Mouse (Mus musculus): ENCODE data around the gene Dennd4b. TPM values are rescaled to one million over a fixed set of nuclear protein-coding genes. Genes with fewer than 3 reads are reported as not detected.

Gene Dennd4b
- polyA plus RNA-seq, 1 experiment from 2014 or later, result 6.9 TPM

- no peaks in the 10 kb centered on the region for H3K27me3 ChIP-seq (ENCODE audit: low read depth, poor library complexity, severe bottlenecking)
- H3K4me3 ChIP-seq, result peak overlapping the region; percentile 93
- H3K36me3 ChIP-seq, result peaks cover 34% of the 10 kb centered on the region
- H3K4me1 ChIP-seq, result peaks cover 22% of the 10 kb centered on the region
- DNase-seq (ENCODE audit: low spot score), result no peak
- no peaks in the 10 kb centered on the region for H3K9me3 ChIP-seq (replicated peaks)
- WGBS, result 1% methylated on average over 11 of the region's 11 CpGs
- H3K27ac ChIP-seq (replicated peaks), result peak overlapping the region; percentile 99
Observed at GRCm38 (mm10) chr3:90294064-90294440, 29.1 kb downstream of the Dennd4b start.

DNA sequence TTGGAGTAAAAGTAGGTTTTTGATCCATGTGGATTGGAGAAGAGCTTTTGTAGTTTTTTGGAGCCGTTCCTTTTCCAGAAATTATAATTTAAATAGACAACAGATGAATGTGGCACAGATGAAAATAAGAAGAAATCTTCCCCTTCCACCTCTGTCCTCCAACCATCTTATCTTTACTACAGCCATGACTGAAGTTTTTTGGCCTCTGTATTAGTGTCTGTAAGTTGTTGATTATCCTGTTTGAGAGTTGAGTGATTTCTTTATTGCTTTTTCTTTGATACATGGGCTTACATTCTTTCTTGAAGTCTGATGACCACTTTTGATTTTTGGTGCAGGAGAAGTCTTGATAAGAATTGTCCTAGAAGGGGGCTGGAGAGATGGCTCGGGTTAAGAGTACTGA lies 29.7 kb downstream of the Dennd4b start:
- Histone ChIP-seq H3K4me3 (peak overlapping the region; percentile 93), H3K9me3 (replicated peaks) (no peaks in the 10 kb centered on the region), H3K36me3 (peaks cover 34% of the 10 kb centered on the region), H3K27ac (replicated peaks) (no peak overlapping the region), H3K4me1 (peaks cover 22% of the 10 kb centered on the region), H3K27me3 (ENCODE audit: low read depth, poor library complexity, severe bottlenecking) (no peaks in the 10 kb centered on the region)
- DNase-seq (ENCODE audit: low spot score), result no peak
- 80% methylated on average over 2 of the region's 2 CpGs for WGBS

GRCm38 (mm10) chr3:90305801-90306200 lies 40.8 kb downstream of the Dennd4b start:
- Histone ChIP-seq H3K27me3 (ENCODE audit: low read depth, poor library complexity, severe bottlenecking) (no peaks in the 10 kb centered on the region), H3K27ac (replicated peaks) (no peak overlapping the region), H3K4me1 (no peaks in the 10 kb centered on the region), H3K4me3 (no peak overlapping the region), H3K9me3 (replicated peaks) (no peaks in the 10 kb centered on the region), H3K36me3 (peaks cover 12% of the 10 kb centered on the region)
- no peak for DNase-seq (ENCODE audit: low spot score)
- WGBS, result 87% methylated on average over 3 of the region's 3 CpGs

DNA sequence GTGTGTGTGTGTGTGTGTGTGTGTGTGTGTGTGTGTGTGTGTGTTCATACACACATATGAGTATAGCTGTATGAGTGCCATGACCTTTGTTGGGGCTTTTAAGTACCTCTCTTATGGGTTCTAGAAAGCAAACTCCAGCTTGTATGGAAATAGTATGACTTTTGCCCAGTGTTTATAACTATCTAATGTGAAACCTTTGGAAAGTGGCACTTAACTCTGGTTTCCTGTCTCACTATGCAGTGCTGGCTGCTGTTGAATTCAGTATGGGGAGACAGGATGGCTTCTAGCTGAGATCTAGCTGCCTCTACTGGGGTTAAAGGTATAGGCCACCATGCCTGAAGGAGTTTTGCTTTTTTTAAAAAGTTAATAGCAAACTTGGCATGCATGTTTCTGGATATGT lies 44.6 kb downstream of the Dennd4b start:
- H3K27ac ChIP-seq (replicated peaks), result no peak overlapping the region
- H3K36me3 ChIP-seq, result peaks cover 20% of the 10 kb centered on the region
- H3K4me3 ChIP-seq, result no peak overlapping the region
- H3K27me3 ChIP-seq (ENCODE audit: low read depth, poor library complexity, severe bottlenecking), result no peaks in the 10 kb centered on the region
- H3K9me3 ChIP-seq (replicated peaks), result no peaks in the 10 kb centered on the region
- no peak for DNase-seq (ENCODE audit: low spot score)
- no peaks in the 10 kb centered on the region for H3K4me1 ChIP-seq

DNA sequence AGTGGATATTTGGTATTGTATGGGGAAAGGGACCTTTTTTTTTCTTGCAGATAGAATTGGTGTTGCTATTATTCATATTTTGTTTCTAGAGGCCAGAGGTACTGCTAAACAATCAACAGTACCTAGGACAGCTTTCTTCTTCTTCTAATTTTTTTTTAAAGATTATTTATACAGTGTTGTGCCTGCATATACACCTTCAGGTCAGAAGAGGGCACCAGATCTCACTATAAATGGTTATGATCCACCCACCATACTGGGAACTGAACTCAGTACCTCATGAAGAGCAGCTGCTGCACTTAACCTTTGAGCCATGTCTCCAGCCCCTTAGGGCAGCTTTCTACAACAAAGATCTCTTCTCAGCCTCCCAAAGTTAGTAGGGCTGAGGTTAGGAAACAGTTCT lies 48.4 kb downstream of the Dennd4b start:
- no peak overlapping the region for H3K27ac ChIP-seq (replicated peaks)
- H3K9me3 ChIP-seq (replicated peaks), result no peaks in the 10 kb centered on the region
- DNase-seq (ENCODE audit: low spot score), result no peak
- H3K27me3 ChIP-seq (ENCODE audit: low read depth, poor library complexity, severe bottlenecking), result no peaks in the 10 kb centered on the region
- no peaks in the 10 kb centered on the region for H3K4me1 ChIP-seq
- H3K36me3 ChIP-seq, result peaks cover 15% of the 10 kb centered on the region
- no peak overlapping the region for H3K4me3 ChIP-seq

DNA sequence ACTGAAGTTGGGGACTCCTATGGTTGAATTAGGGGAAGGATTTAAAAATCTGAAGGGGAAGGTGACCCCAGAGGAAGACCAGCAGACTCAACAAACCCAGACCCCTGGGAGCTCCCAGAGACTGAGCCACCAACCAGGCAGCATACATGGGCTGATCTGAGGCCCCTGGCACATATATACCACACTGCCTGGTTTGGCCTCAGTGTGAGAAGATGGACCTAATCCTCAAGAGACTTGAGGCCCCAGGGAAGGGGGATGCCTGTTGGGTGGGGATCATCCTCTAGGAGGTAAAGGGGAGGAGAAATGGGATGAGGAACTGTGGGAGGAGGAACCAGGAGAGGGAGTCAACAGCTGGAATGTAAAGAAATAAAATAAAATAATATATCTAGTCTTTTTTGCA lies 49.3 kb downstream of the Dennd4b start:
- no peaks in the 10 kb centered on the region for H3K9me3 ChIP-seq (replicated peaks)
- H3K4me1 ChIP-seq, result no peaks in the 10 kb centered on the region
- DNase-seq (ENCODE audit: low spot score), result no peak
- no peak overlapping the region for H3K4me3 ChIP-seq
- no peak overlapping the region for H3K27ac ChIP-seq (replicated peaks)
- H3K36me3 ChIP-seq, result peaks cover 15% of the 10 kb centered on the region
- H3K27me3 ChIP-seq (ENCODE audit: low read depth, poor library complexity, severe bottlenecking), result no peaks in the 10 kb centered on the region

DNA sequence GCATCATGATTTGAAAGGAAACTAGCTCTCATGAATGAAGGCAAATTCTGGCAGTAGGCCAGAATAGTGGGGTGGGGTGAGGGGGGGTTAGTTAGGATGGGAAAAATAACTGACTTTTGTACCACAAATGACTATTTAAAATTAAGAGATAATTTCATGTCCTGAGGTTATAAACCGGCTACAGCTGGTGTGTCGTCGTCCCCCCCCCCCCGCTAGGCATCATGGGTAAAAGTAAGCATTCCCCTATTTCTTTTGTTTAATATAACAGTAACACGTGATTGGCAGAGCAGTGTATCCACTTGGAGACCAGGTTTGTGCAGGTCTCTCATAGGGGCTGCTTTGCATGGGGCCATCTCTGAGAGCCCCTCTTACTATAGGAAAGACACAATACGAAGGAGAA lies 57.3 kb downstream of the Dennd4b start:
- DNase-seq (ENCODE audit: low spot score), result no peak
- 90% methylated on average over 6 of the region's 6 CpGs for WGBS
- no peaks in the 10 kb centered on the region for H3K9me3 ChIP-seq (replicated peaks)
- no peak overlapping the region for H3K27ac ChIP-seq (replicated peaks)
- H3K36me3 ChIP-seq, result peaks cover 9% of the 10 kb centered on the region
- H3K4me3 ChIP-seq, result no peak overlapping the region
- H3K27me3 ChIP-seq (ENCODE audit: low read depth, poor library complexity, severe bottlenecking), result no peaks in the 10 kb centered on the region
- H3K4me1 ChIP-seq, result peaks cover 7% of the 10 kb centered on the region; the same call in 1 of the 2 replicates

- WGBS, result 86% methylated on average over 5 of the region's 5 CpGs
- no peaks in the 10 kb centered on the region for H3K9me3 ChIP-seq (replicated peaks)
- H3K27ac ChIP-seq (replicated peaks), result no peak overlapping the region
- peaks cover 7% of the 10 kb centered on the region; the same call in 1 of the 2 replicates for H3K4me1 ChIP-seq
- no peak for DNase-seq (ENCODE audit: low spot score)
- no peak overlapping the region for H3K4me3 ChIP-seq
- peaks cover 12% of the 10 kb centered on the region for H3K36me3 ChIP-seq
- H3K27me3 ChIP-seq (ENCODE audit: low read depth, poor library complexity, severe bottlenecking), result no peaks in the 10 kb centered on the region
Observed at GRCm38 (mm10) chr3:90323119-90323518, 58.1 kb downstream of the Dennd4b start.

Small RNA genes lying within 50 kb of the gene (microRNA-seq; reads per million reads assigned to microRNA genes)
- not detected for gene Mir7012

Other genes starting within 250 kb of the Dennd4b start
- 235 and 237 TPM in 2 replicates for gene 4933434E20Rik, start 213.5 kb upstream of the Dennd4b start, polyA plus RNA-seq (2016; fragmentation: Nextera tagmentation; extraction: Ambion mirVana)
- 196 and 204 TPM in 2 replicates for gene Ubap2l, start 212.6 kb upstream of the Dennd4b start, polyA plus RNA-seq (2016; fragmentation: Nextera tagmentation; extraction: Ambion mirVana)
- 576 and 578 TPM in 2 replicates for gene Tpm3, start 192.5 kb upstream of the Dennd4b start, polyA plus RNA-seq (2016; fragmentation: Nextera tagmentation; extraction: Ambion mirVana)
- 0.43 and 0.62 TPM in 2 replicates for gene Nup210l, start 161.1 kb upstream of the Dennd4b start, polyA plus RNA-seq (2016; fragmentation: Nextera tagmentation; extraction: Ambion mirVana)
- 1,039 and 1,132 TPM in 2 replicates for gene Rps27, start 51.5 kb upstream of the Dennd4b start, polyA plus RNA-seq (2016; fragmentation: Nextera tagmentation; extraction: Ambion mirVana)
- 25.8 and 26.8 TPM in 2 replicates for gene Rab13, start 51.5 kb upstream of the Dennd4b start, polyA plus RNA-seq (2016; fragmentation: Nextera tagmentation; extraction: Ambion mirVana)
- 93.6 and 96.3 TPM in 2 replicates for gene Jtb, start 33.6 kb upstream of the Dennd4b start, polyA plus RNA-seq (2016; fragmentation: Nextera tagmentation; extraction: Ambion mirVana)
- 4.6 and 4.9 TPM in 2 replicates for gene Creb3l4, start 21.7 kb upstream of the Dennd4b start, polyA plus RNA-seq (2016; fragmentation: Nextera tagmentation; extraction: Ambion mirVana)
- 69.6 and 81.8 TPM in 2 replicates for gene Slc39a1, start 17.0 kb upstream of the Dennd4b start, polyA plus RNA-seq (2016; fragmentation: Nextera tagmentation; extraction: Ambion mirVana)
- 18.5 and 20.9 TPM in 2 replicates for gene Crtc2, start 11.0 kb upstream of the Dennd4b start, polyA plus RNA-seq (2016; fragmentation: Nextera tagmentation; extraction: Ambion mirVana)
- 13.6 and 14.1 TPM in 2 replicates for gene Gatad2b, start 28.0 kb downstream of the Dennd4b start, polyA plus RNA-seq (2016; fragmentation: Nextera tagmentation; extraction: Ambion mirVana)
- 16.4 and 20.1 TPM in 2 replicates for gene Slc27a3, start 124.8 kb downstream of the Dennd4b start, polyA plus RNA-seq (2016; fragmentation: Nextera tagmentation; extraction: Ambion mirVana)
- gene Ints3, start 168.4 kb downstream of the Dennd4b start, polyA plus RNA-seq (2016; fragmentation: Nextera tagmentation; extraction: Ambion mirVana), result 36.2 and 36.9 TPM in 2 replicates
- 2.9 and 3.3 TPM in 2 replicates for gene Npr1, start 200.7 kb downstream of the Dennd4b start, polyA plus RNA-seq (2016; fragmentation: Nextera tagmentation; extraction: Ambion mirVana)
- 343 and 346 TPM in 2 replicates for gene Ilf2, start 210.9 kb downstream of the Dennd4b start, polyA plus RNA-seq (2016; fragmentation: Nextera tagmentation; extraction: Ambion mirVana)
- 65.5 and 75.1 TPM in 2 replicates for gene Snapin, start 225.8 kb downstream of the Dennd4b start, polyA plus RNA-seq (2016; fragmentation: Nextera tagmentation; extraction: Ambion mirVana)
- gene Chtop, start 244.3 kb downstream of the Dennd4b start, polyA plus RNA-seq (2016; fragmentation: Nextera tagmentation; extraction: Ambion mirVana), result 193 and 205 TPM in 2 replicates
- 5.4 and 7.2 TPM in 2 replicates for gene S100a1, start 249.2 kb downstream of the Dennd4b start, polyA plus RNA-seq (2016; fragmentation: Nextera tagmentation; extraction: Ambion mirVana)
- gene S100a13, start 249.2 kb downstream of the Dennd4b start, polyA plus RNA-seq (2016; fragmentation: Nextera tagmentation; extraction: Ambion mirVana), result 9.3 and 9.5 TPM in 2 replicates